Mouse (Mus musculus): ENCODE data around the gene Bms1.

GRCm38 (mm10) chr6:118410428-118410827 is 8.8 kb downstream of the Bms1 start:
- no peak for TF ChIP-seq CTCF (IDR thresholded peaks at IDR 0.05; ENCODE audit: low read depth, low read length)
- no peak for TF ChIP-seq POLR2A (IDR thresholded peaks at IDR 0.05; ENCODE audit: extremely low read depth, insufficient read depth, low read length)

Data from liver, adult 2 months (tissue).